In the genomic region with DNA sequence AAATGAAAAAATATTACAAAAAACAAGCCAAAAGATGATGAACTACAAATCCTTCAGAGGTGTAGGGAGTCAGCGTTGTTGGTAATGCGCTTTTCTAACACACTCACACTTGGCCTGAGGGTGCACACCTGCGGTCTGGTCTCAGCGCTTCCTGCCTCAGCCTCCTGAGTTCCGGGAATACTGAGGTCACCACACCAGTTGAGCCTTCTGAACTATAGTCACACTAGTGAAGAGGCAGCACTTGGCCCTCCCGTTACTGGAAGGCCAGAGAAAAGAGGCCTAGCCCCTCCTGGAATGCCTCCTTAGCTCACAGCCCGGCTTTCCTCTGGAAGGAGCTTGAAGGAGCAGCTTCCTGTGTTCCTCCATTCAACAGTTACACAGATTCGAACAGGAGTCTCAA, we compare ENCODE assay signal across 43 mouse cellular contexts. TPM values are rescaled to one million over a fixed set of nuclear protein-coding genes. Genes with fewer than 3 reads are reported as not detected.
"Had no signal": no experiment of that assay in that cellular context is flagged by ENCODE, and none has a peak within 500 bp of the region (broad histone marks: within the 10 kb centered on the region; RNA-seq: fewer than 3 reads in every experiment).

No protein-coding gene starts in this region.

- H3K9ac ChIP-seq: limb, embryonic 12.5 days; limb, embryonic 13.5 days; limb, embryonic 15.5 days; liver, embryonic 12.5 days; liver, embryonic 13.5 days; liver, embryonic 14.5 days; liver, embryonic 15.5 days; liver, postnatal 0 days; lung, embryonic 14.5 days; lung, embryonic 15.5 days; midbrain, embryonic 12.5 days; midbrain, embryonic 13.5 days; midbrain, embryonic 15.5 days had no signal

- H3K9me3 ChIP-seq: limb, embryonic 10.5 days; limb, embryonic 12.5 days; limb, embryonic 13.5 days; limb, embryonic 15.5 days; liver, embryonic 12.5 days; liver, embryonic 13.5 days; liver, embryonic 15.5 days; lung, embryonic 15.5 days; megakaryocyte, embryonic 14.5 days; midbrain, embryonic 10.5 days; midbrain, embryonic 12.5 days; midbrain, embryonic 13.5 days; midbrain, embryonic 15.5 days had no signal

- H3K27me3 ChIP-seq: limb, embryonic 13.5 days; limb, embryonic 15.5 days; liver, embryonic 13.5 days; lung, embryonic 15.5 days; midbrain, embryonic 13.5 days; midbrain, embryonic 15.5 days had no signal

- H3K4me1 ChIP-seq: limb, embryonic 15.5 days; liver, embryonic 12.5 days; liver, embryonic 13.5 days; liver, embryonic 15.5 days; lung, embryonic 15.5 days; megakaryocyte, embryonic 14.5 days; midbrain, embryonic 10.5 days; midbrain, embryonic 12.5 days; midbrain, embryonic 13.5 days; midbrain, embryonic 15.5 days had no signal

- H3K4me3 ChIP-seq: limb, embryonic 10.5 days; limb, embryonic 12.5 days; limb, embryonic 13.5 days; limb, embryonic 15.5 days; liver, embryonic 12.5 days; liver, embryonic 13.5 days; liver, embryonic 15.5 days; lung, embryonic 15.5 days; megakaryocyte, embryonic 14.5 days; midbrain, embryonic 10.5 days; midbrain, embryonic 12.5 days; midbrain, embryonic 13.5 days; midbrain, embryonic 15.5 days; myocyte had no signal

- H3K36me3 ChIP-seq: limb, embryonic 10.5 days; limb, embryonic 12.5 days; limb, embryonic 13.5 days; limb, embryonic 15.5 days; liver, embryonic 12.5 days; liver, embryonic 13.5 days; liver, embryonic 15.5 days; lung, embryonic 15.5 days; midbrain, embryonic 10.5 days; midbrain, embryonic 12.5 days; midbrain, embryonic 13.5 days; midbrain, embryonic 15.5 days had no signal

- DNase-seq: left cerebral cortex, postnatal 4 days; liver; liver, embryonic 13.5 days; liver, postnatal 0 days; lung, adult 18-20 months; lung, adult 2 months; lung, embryonic 14.5 days; lung, postnatal 10 days; lung, postnatal 14 days; lung, postnatal 36 days; lung, postnatal 4 days; midbrain, embryonic 14.5 days had no signal

- H3K27ac ChIP-seq: limb, embryonic 10.5 days; limb, embryonic 12.5 days; limb, embryonic 13.5 days; limb, embryonic 15.5 days; liver, embryonic 12.5 days; liver, embryonic 13.5 days; liver, embryonic 14.5 days; liver, embryonic 15.5 days; lung, embryonic 15.5 days; macrophage; midbrain, embryonic 10.5 days; midbrain, embryonic 12.5 days; midbrain, embryonic 13.5 days; midbrain, embryonic 15.5 days had no signal

RNA-seq across cellular contexts. Expression of a gene that starts 22.2 kb away (rescaled TPM):
- total RNA-seq: liver, adult 2 months; megakaryocyte progenitor cell, adult 5-6 weeks; megakaryocyte, adult 5-6 weeks; megakaryocyte-erythroid progenitor cell, adult 5-6 weeks; midbrain, postnatal 0 days; monocyte, adult 5-6 weeks had no signal
- polyA plus RNA-seq: liver, adult 2 months; liver, embryonic 12.5 days; liver, embryonic 13.5 days; liver, embryonic 14.5 days; liver, embryonic 15.5 days; liver, embryonic 16.5 days; liver, postnatal 0 days; lung, postnatal 0 days; macrophage; midbrain, postnatal 0 days; myocyte had no signal

RNA-seq across cellular contexts. Expression of a gene that starts 54.9 kb away (rescaled TPM):
- total RNA-seq: left cerebral cortex, adult 8-10 months; left cerebral cortex, postnatal 14 days; left cerebral cortex, postnatal 25 days; left cerebral cortex, postnatal 36 days; midbrain, postnatal 0 days had no signal
- polyA plus RNA-seq: limb, embryonic 11.5 days; limb, embryonic 12.5 days; liver, embryonic 12.5 days; liver, embryonic 13.5 days; liver, embryonic 15.5 days; liver, postnatal 0 days; midbrain, embryonic 11.5 days; midbrain, embryonic 15.5 days; midbrain, embryonic 16.5 days; neural tube, embryonic 11.5 days had no signal
